Mouse (Mus musculus) embryonic facial prominence, embryonic 11.5 days (tissue): ENCODE data around the gene Rab4b. TPM values are rescaled to one million over a fixed set of nuclear protein-coding genes. Genes with fewer than 3 reads are reported as not detected.

ENCODE experiments used
- ATAC-seq: fragments of 200-750 bp; cut with Nextera tagmentation; replicated peaks from 2 replicates; pipeline ENCODE4 v1.8.0; 2017; ENCODE audit warnings: low read depth; ENCODE audit not compliant: insufficient number of reproducible peaks, low FRiP score, low TSS enrichment
- DNase-seq: peaks from one replicate; pipeline ENCODE4 v3.0.0-alpha.2; 2015; ENCODE audit warnings: low spot score
- H3K27ac ChIP-seq: fragments of 300-500 bp; sonication (generic); replicated peaks from 2 replicates; pipeline ENCODE4 v1.5.1; 2014; ENCODE audit warnings: mild to moderate bottlenecking, low read depth, low read length, control low read depth
- H3K27me3 ChIP-seq: fragments of 300-500 bp; sonication (generic); 2 replicates; pipeline ENCODE4 v1.6.1; 2014; ENCODE audit warnings: mild to moderate bottlenecking, low read length, moderate library complexity, mixed read lengths; ENCODE audit not compliant: control insufficient read depth, insufficient read depth
- H3K36me3 ChIP-seq: fragments of 300-500 bp; sonication (generic); replicated peaks from 2 replicates; pipeline ENCODE4 v1.6.1; 2014; ENCODE audit warnings: low read depth, mild to moderate bottlenecking, low read length, moderate library complexity, mixed read lengths; ENCODE audit not compliant: control insufficient read depth, insufficient read depth
- H3K4me1 ChIP-seq: fragments of 300-500 bp; sonication (generic); 2 replicates; pipeline ENCODE4 v1.6.1; 2014; ENCODE audit warnings: low read length, mixed read lengths; ENCODE audit not compliant: control insufficient read depth, insufficient read depth
- H3K4me2 ChIP-seq: fragments of 300-500 bp; sonication (generic); 2 replicates; pipeline ENCODE4 v1.6.1; 2014; ENCODE audit warnings: low read depth, mild to moderate bottlenecking, control low read depth, low read length, moderate library complexity
- H3K4me3 ChIP-seq: fragments of 300-500 bp; sonication (generic); 2 replicates; pipeline ENCODE4 v1.5.1; 2014; ENCODE audit warnings: low read depth, low read length, control low read depth
- H3K9ac ChIP-seq: fragments of 300-500 bp; sonication (generic); replicated peaks from 2 replicates; pipeline ENCODE4 v1.6.1; 2014; ENCODE audit warnings: mild to moderate bottlenecking, control low read depth, low read length
- H3K9me3 ChIP-seq: fragments of 300-500 bp; sonication (generic); replicated peaks from 2 replicates; pipeline ENCODE4 v1.6.1; 2016; ENCODE audit warnings: mild to moderate bottlenecking, low read length, inconsistent platforms, mixed read lengths; ENCODE audit not compliant: control insufficient read depth
- WGBS: fragments of 180-500 bp; shearing (Covaris S2); extraction: QIAGEN DNeasy Blood & Tissue Kit; methylation state at CpG from one replicate; pipeline ENCODE4 v1.1.7; 2014; 5-methylcytosine and 5-hydroxymethylcytosine counted together
- polyA plus RNA-seq: library from polyadenylated mRNA; unstranded; fragments of >200 nt; fragmentation: Nextera tagmentation; extraction: Ambion mirVana; gene quantifications from 2 replicates; pipeline ENCODE4 v1.2.1, GENCODE M21; 2014

Rab4b gene
- polyA plus RNA-seq, 1 experiment from 2014 or later: 49.3 TPM

DNA sequence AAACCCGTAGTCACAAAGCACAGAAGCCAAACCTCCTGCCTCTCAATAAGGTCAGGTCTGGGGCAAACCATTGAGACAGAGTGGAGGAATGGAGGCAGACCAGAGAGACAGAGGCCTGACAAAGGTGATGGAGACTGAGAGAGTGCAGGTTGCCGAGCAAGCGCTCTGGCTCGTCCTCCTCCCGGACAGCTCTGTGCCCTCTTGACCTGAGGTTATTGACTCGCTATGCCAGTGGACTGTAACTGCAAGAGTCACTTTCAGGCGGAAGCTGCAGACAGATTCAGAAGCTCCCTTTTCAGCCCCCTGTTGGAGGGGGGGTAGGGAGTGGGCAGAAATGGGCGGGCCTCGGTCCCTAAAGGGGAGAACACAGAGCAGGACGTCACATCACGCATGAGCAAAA is 41.2 kb upstream of the Rab4b start:
- Histone ChIP-seq H3K27me3 (no peaks in the 10 kb centered on the region), H3K9ac (no peak overlapping the region), H3K9me3 (no peaks in the 10 kb centered on the region)

DNA sequence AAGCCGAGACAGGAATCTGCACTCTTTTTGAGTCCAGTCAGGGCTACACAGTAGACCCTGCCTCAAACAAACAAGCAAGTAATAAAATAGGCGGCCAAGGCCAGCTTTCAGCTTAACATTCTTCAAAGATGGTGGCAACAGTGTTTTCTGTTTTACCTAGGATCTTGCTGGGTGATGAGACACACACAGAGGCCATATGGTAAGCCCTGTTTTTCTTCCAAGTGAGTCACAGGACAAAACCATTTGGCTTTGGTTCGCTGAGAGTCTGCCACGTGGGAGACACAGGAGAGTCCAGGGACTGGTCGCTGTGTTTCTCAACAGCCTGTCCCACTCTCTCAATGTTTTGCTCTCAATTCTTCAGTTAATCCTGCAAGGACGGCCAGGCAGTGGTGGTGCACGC is 39.9 kb upstream of the Rab4b start:
- WGBS: 85% methylated on average over 7 of the region's 7 CpGs
- DNase-seq: no peak
- H3K9ac ChIP-seq: no peak overlapping the region
- no peaks in the 10 kb centered on the region for H3K4me1 ChIP-seq
- H3K4me2 ChIP-seq: no peak overlapping the region
- H3K4me3 ChIP-seq: no peak overlapping the region
- H3K9me3 ChIP-seq: no peaks in the 10 kb centered on the region
- H3K36me3 ChIP-seq: no peaks in the 10 kb centered on the region
- H3K27ac ChIP-seq: no peak overlapping the region
- no peaks in the 10 kb centered on the region for H3K27me3 ChIP-seq
- ATAC-seq: no peak

More for the DNA sequence above, 41.2 kb upstream of the Rab4b start:
- ATAC-seq: no peak
- WGBS: 71% methylated on average over 11 of the region's 11 CpGs
- DNase-seq: no peak
- no peak overlapping the region for H3K4me2 ChIP-seq
- no peak overlapping the region for H3K27ac ChIP-seq
- no peak overlapping the region for H3K4me3 ChIP-seq
- H3K36me3 ChIP-seq: no peaks in the 10 kb centered on the region
- no peaks in the 10 kb centered on the region for H3K4me1 ChIP-seq

DNA sequence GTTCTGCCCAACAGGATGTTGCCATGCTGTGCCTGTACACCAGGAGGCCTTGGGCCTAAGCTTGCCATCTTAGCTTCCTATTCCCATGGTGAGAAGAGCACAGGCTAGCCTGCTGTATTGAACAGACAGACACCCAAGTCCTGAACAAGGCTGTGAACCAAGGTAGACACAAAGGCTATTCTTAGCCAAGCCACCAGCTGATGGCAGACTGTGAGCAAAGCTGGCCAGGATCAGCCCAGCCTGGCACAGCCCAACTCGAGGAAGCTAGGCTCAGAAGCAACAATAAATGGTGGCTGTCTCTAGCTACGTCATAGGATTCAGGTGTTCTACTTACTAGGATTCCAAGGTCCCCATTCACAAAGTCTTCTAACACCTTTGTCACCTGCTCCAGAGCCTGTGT is 33.9 kb upstream of the Rab4b start:
- no peaks in the 10 kb centered on the region for H3K27me3 ChIP-seq
- no peaks in the 10 kb centered on the region for H3K9me3 ChIP-seq
- no peak overlapping the region for H3K9ac ChIP-seq
- H3K4me2 ChIP-seq: no peak overlapping the region
- H3K27ac ChIP-seq: no peak overlapping the region
- ATAC-seq: no peak
- no peak overlapping the region for H3K4me3 ChIP-seq
- H3K36me3 ChIP-seq: peaks cover under 1% of the 10 kb centered on the region
- no peak for DNase-seq
- no peaks in the 10 kb centered on the region for H3K4me1 ChIP-seq
- WGBS: 80% methylated on average over 2 of the region's 2 CpGs

DNA sequence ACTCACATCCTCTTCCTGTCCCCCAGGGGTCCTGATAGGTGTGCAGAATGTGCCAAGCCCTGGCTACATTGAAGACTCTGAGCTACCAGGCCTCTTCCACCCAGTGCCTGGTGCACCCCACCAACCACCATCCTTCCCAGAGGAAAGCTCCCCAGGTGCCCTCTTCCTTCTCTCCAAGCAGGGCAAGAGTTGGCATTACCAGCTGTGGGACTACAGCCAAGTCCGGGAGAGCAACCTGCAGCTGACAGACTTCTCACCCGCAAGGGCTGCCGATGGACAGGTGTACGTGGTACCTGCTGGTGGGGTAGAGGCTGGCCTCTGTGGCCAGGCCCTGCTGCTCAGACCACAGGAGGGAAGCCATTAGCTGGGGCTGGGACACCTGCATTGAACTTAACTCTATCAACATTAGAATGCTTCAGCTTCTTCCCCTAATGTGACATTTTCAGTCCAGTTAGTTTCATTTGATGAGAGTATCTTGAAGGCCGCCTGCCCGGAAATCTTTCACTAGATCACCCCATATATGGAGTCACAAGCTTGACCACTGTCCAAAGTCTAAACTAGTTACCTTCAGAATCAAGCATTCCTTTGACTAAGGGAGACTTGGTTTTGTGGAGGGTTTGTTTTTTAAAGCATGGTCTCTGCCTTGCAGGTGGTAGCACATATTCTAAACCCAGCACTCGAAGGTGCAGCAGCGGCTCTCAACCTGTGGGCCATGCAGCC is 25.2 kb upstream of the Rab4b start:
- Histone ChIP-seq H3K27ac (no peak overlapping the region), H3K4me3 (no peak overlapping the region), H3K9ac (no peak overlapping the region), H3K36me3 (peaks cover 5% of the 10 kb centered on the region), H3K4me1 (no peaks in the 10 kb centered on the region), H3K4me2 (no peak overlapping the region), H3K9me3 (no peaks in the 10 kb centered on the region), H3K27me3 (no peaks in the 10 kb centered on the region)
- no peak for DNase-seq
- 92% methylated on average over 8 of the region's 8 CpGs for WGBS
- no peak for ATAC-seq

DNA sequence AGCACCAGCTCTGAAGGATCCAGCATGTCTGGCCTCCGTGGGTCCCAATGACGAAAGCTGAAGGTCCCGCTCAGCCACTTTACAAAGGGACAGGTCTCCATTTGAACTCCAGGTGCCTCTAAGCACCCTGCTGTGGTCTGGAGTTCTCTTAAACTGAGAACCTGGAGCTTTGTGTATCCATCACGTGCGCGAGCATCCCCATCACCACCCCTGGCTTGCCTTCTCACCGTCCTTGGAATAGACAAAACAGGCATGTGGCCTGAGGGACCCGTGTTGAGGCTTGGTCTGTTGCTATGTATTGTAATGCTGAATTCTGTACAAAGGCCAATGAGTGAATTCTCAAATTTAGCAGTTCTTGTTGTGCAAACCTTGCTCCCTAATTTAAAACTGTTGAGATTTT is 20.1 kb upstream of the Rab4b start:
- ATAC-seq (no peak), DNase-seq (no peak)
- 88% methylated on average over 8 of the region's 8 CpGs for WGBS
- no peaks in the 10 kb centered on the region for H3K27me3 ChIP-seq
- no peak overlapping the region for H3K9ac ChIP-seq
- H3K4me2 ChIP-seq: no peak overlapping the region
- no peaks in the 10 kb centered on the region; the same call in 1 of the 2 replicates for H3K36me3 ChIP-seq
- H3K4me1 ChIP-seq: no peaks in the 10 kb centered on the region
- no peak overlapping the region for H3K27ac ChIP-seq
- no peaks in the 10 kb centered on the region for H3K9me3 ChIP-seq
- no peak overlapping the region for H3K4me3 ChIP-seq

DNA sequence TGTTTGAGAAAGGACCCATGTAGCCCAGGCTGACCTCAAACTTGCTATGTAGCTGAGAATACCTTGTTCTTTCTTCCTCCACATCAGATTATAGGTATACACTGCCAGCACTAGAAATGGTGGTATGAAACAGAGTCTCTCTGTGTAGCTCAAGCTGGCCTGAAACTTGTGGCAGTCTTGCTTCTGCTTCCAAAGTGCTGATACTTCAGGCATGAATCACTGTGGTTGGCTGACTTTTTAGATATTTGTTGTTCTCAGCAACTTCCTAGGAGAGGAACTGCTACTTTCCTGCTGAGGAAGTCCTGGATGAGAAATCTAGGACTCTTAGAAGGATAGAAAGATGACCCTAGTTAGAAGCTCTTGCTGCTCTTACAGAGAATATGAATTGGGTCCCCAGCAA is 19.7 kb upstream of the Rab4b start:
- Histone ChIP-seq H3K9me3 (no peaks in the 10 kb centered on the region), H3K27me3 (no peaks in the 10 kb centered on the region), H3K4me2 (no peak overlapping the region), H3K9ac (no peak overlapping the region), H3K4me3 (no peak overlapping the region), H3K36me3 (peaks cover 2% of the 10 kb centered on the region), H3K4me1 (0 out of 2 replicates have a peak, but pooled peaks cover 3% of the 10 kb centered on the region), H3K27ac (no peak overlapping the region)
- ATAC-seq (no peak), DNase-seq (no peak)

DNA sequence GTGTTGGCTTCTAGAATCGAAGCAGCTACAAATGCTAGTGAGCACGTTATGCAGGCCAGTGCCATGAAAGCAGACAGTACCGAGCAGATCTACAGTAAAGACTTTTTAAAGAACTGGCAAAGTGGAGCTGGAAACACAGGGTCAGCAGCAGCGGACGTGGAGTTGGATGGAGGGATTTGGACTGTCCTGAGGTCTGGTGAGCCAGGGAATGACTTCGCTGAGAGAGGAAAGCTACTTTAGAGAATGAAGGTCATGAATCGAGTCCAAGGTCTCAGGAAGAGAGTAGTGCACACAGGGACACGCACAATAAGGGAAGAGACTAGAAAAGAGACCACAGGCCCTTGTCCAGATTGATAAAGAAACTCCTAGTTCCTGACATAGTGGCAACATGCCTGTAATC is 18.9 kb upstream of the Rab4b start:
- Histone ChIP-seq H3K4me2 (no peak overlapping the region), H3K27ac (no peak overlapping the region), H3K9me3 (no peaks in the 10 kb centered on the region), H3K4me3 (no peak overlapping the region), H3K9ac (no peak overlapping the region), H3K27me3 (no peaks in the 10 kb centered on the region), H3K4me1 (0 out of 2 replicates have a peak, but pooled peaks cover 3% of the 10 kb centered on the region), H3K36me3 (peaks cover 4% of the 10 kb centered on the region)
- no peak for ATAC-seq
- WGBS: 91% methylated on average over 8 of the region's 8 CpGs
- DNase-seq: no peak

DNA sequence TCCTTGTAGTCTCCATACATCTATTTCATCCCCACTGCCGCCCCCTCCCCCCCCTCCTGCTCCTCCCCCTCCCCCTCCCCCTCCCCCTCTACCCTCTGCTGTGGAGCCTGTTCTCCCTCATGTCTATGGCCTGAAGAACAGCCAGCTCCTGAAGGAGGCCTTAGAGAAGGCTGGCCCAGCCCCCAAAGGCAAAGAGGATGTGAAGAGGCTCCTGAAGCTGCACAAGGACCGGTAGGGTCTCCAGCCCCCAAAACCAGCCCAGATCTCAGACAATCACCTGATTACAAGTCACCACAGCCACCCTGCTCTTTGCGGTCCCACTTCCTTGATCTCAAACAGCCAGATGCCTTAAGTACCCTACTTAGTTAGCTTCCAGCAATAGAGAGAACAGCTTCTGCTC is 18.4 kb upstream of the Rab4b start:
- Histone ChIP-seq H3K4me2 (no peak overlapping the region), H3K27me3 (no peaks in the 10 kb centered on the region), H3K36me3 (peaks cover 9% of the 10 kb centered on the region), H3K4me3 (no peak overlapping the region), H3K4me1 (0 out of 2 replicates have a peak, but pooled peaks cover 3% of the 10 kb centered on the region), H3K27ac (no peak overlapping the region), H3K9me3 (no peaks in the 10 kb centered on the region), H3K9ac (no peak overlapping the region)
- 79% methylated on average over 3 of the region's 3 CpGs for WGBS
- DNase-seq: no peak
- no peak for ATAC-seq
